Mouse (Mus musculus) stomach, postnatal 0 days (tissue): ENCODE measurements at regions not wholly inside any gene's neighbourhood (a gene's known extent, or its start where the extent isn't known, plus 50 kb on each side); places are given as distances from the start of the nearest gene placed in this dataset.

ENCODE experiments used
- CTCF ChIP-seq: IDR thresholded peaks from 2 replicates; pipeline ENCODE4 v1.5.1; 2016; ENCODE audit warnings: antibody characterized with exemption, low read depth, mild to moderate bottlenecking, moderate library complexity
- EP300 ChIP-seq: optimal IDR thresholded peaks from 2 replicates; pipeline ENCODE3; 2016; ENCODE audit warnings: antibody characterized with exemption

DNA sequence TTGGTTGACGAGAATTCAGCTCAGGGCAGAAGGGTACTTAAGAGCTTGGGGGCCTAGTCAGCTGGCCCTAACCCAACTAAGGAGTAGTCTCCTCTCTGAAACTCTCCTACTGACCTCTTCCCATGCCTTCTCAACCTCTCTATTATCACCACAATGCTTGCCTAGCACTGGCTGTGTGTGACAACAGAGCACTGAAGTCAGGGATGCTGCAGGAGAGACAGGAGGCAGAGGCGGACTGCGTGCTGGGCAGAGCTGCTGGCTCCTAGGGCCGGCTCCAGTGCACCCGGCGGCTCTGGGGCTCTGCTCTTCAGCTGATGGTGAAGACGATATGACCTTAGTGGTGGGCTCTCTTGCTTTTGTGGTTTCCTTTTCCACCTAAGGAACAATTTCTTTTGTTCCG is 72.6 kb downstream of the Zfp36l2 start:
- TF ChIP-seq EP300 (no peak), CTCF (no peak)
